Mouse (Mus musculus) kidney, adult 2 months (tissue): ENCODE measurements at regions not wholly inside any gene's neighbourhood (a gene's known extent, or its start where the extent isn't known, plus 50 kb on each side); places are given as distances from the start of the nearest gene placed in this dataset.

Source experiments
- CTCF ChIP-seq: fragments of 200-500 bp; conservative IDR thresholded peaks from 2 replicates; pipeline ENCODE4 v1.5.1; 2011; ENCODE audit warnings: low read depth, mild to moderate bottlenecking, control low read depth, low read length, moderate library complexity, mixed read lengths; ENCODE audit not compliant: insufficient read depth, insufficient read length
- POLR2A ChIP-seq: fragments of 200-500 bp; IDR thresholded peaks from one replicate; pipeline ENCODE4 v1.6.1; 2011; ENCODE audit warnings: low read depth, low read length, control low read depth

DNA sequence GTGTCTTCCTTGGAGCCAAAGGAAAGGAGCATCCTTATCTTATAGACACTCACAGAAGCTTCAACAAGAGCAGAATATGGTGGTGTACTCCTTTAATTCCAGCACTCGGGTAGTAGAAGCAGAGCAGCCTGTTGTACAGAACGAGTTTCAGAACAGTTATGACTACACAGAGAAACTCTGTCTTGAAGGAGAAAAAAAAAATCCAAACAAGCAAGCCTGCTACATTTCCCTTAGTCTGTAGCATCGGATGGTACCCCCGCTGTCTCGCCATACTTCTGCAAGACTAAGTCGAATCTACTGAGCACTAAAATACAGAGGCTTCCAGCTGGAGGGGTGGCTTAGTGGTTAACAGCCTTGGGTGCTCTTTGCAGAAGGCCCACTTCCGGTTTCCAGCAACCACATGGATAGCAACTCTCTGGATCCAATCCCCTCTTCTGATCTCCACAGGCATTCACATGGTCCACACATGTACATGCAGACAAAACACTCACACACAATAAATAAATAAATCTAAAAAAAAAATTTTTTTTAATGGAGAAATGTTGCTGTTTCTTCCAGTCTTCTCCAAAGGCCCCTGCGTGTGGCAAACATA, 144.6 kb upstream of the Jmjd1c start:
- TF ChIP-seq CTCF (no peak), POLR2A (no peak)
